Mouse (Mus musculus) liver, embryonic 14.5 days (tissue): ENCODE data around the gene Rbm15.

Experiments
- CTCF ChIP-seq: IDR thresholded peaks from 2 replicates; pipeline ENCODE4 v1.5.1; 2016; ENCODE audit warnings: antibody characterized with exemption, low read depth, control low read depth
- EP300 ChIP-seq: IDR thresholded peaks from 2 replicates; pipeline ENCODE4 v1.6.1; 2016; ENCODE audit warnings: antibody characterized with exemption, low read depth

DNA sequence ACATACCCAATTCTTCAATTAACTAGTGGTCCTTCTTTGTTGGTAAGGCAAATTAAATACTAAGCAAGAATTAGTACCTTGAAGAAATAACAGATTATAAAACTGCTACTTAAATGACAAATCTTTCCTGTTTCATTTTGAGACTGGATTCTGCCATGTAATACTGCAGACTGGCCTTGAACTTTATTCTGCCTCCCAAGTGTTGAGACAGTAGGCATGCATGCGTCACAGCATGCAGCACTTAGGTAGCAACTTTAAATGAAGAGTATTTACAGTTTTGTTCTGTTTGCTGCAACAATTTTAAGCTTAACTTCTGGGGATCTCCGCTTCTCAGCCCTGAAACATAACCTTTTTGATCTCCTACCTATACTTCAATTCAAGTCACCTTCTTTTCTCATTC is 12.3 kb downstream of the Rbm15 start:
- no peak for TF ChIP-seq CTCF
- TF ChIP-seq EP300 = no peak
